Mouse (Mus musculus) intestine, postnatal 0 days (tissue): ENCODE results near the gene Msmb. TPM values are rescaled to one million over a fixed set of nuclear protein-coding genes. Genes with fewer than 3 reads are reported as not detected.

Source experiments
- ATAC-seq: fragments of 200-750 bp; cut with Nextera tagmentation; 2 replicates; pipeline ENCODE4 v1.8.0; 2017; ENCODE audit warnings: mild to moderate bottlenecking, moderate TSS enrichment, moderate library complexity
- H3K27ac ChIP-seq: fragments of 300-500 bp; sonication (generic); 2 replicates; pipeline ENCODE4 v1.5.1; 2014; ENCODE audit warnings: mild to moderate bottlenecking, low read depth, low read length, moderate library complexity
- H3K27me3 ChIP-seq: fragments of 300-500 bp; sonication (generic); replicated peaks from 2 replicates; pipeline ENCODE4 v1.6.1; 2014; ENCODE audit warnings: low read length, mixed read lengths; ENCODE audit not compliant: control insufficient read depth, insufficient read depth
- H3K36me3 ChIP-seq: fragments of 300-500 bp; sonication (generic); 2 replicates; pipeline ENCODE4 v1.6.1; 2014; ENCODE audit warnings: mild to moderate bottlenecking, moderate library complexity; ENCODE audit not compliant: control insufficient read depth, insufficient read depth
- H3K4me1 ChIP-seq: fragments of 300-500 bp; sonication (generic); replicated peaks from 2 replicates; pipeline ENCODE4 v1.6.1; 2014; ENCODE audit warnings: antibody characterized with exemption, low read length, mixed read lengths; ENCODE audit not compliant: control insufficient read depth, insufficient read depth
- H3K4me2 ChIP-seq: fragments of 300-500 bp; sonication (generic); replicated peaks from 2 replicates; pipeline ENCODE4 v1.6.1; 2014; ENCODE audit warnings: low read depth, mild to moderate bottlenecking, moderate library complexity
- H3K4me3 ChIP-seq: fragments of 300-500 bp; sonication (generic); 2 replicates; pipeline ENCODE4 v1.5.1; 2014; ENCODE audit warnings: low read depth, low read length
- H3K9ac ChIP-seq: fragments of 300-500 bp; sonication (generic); 2 replicates; pipeline ENCODE4 v1.6.1; 2014; ENCODE audit warnings: mild to moderate bottlenecking, low read depth, low read length
- H3K9me3 ChIP-seq: fragments of 300-500 bp; sonication (generic); 2 replicates; pipeline ENCODE4 v1.6.1; 2016; ENCODE audit warnings: mixed run types; ENCODE audit not compliant: control insufficient read depth
- CTCF ChIP-seq: sonication (generic); IDR thresholded peaks from 2 replicates; pipeline ENCODE4 v1.5.1; 2016; ENCODE audit warnings: low read depth, mild to moderate bottlenecking, control low read depth, antibody characterized with exemption, moderate library complexity
- WGBS: fragments of 180-500 bp; shearing (Covaris S2); extraction: QIAGEN DNeasy Blood & Tissue Kit; methylation state at CpG from one replicate; pipeline ENCODE4 v1.1.7; 2014; 5-methylcytosine and 5-hydroxymethylcytosine counted together
- polyA plus RNA-seq: library from polyadenylated mRNA; unstranded; fragments of >200 nt; fragmentation: Nextera tagmentation; extraction: Ambion mirVana; gene quantifications from 2 replicates; pipeline ENCODE4 v1.2.1, GENCODE M21; 2015

Msmb gene
- polyA plus RNA-seq = not detected in 2 replicates

- no peaks in the 10 kb centered on the region for H3K36me3 ChIP-seq
- H3K9ac ChIP-seq = no peak within 1 kb of the TSS
- H3K27ac ChIP-seq = no peak within 1 kb of the TSS
- no peaks in the 10 kb centered on the region for H3K4me1 ChIP-seq
- TF ChIP-seq CTCF = no peak
- no peak within 1 kb of the TSS for H3K4me3 ChIP-seq
- H3K9me3 ChIP-seq = no peaks in the 10 kb centered on the region
- H3K27me3 ChIP-seq = no peaks in the 10 kb centered on the region
- ATAC-seq = no peak
- WGBS = 85% methylated on average over 5 of the region's 5 CpGs
- H3K4me2 ChIP-seq = no peak within 1 kb of the TSS
Measured at GRCm38 (mm10) chr14:32141723-32142122, at the start of gene Msmb. Gene Msmb, plus strand, starts transcription at chr14:32142023.

GRCm38 (mm10) chr14:32093018-32093417 is 48.8 kb upstream of the Msmb start:
- peak; percentile 34; the same call in 1 of the 2 replicates for ATAC-seq
- H3K9me3 ChIP-seq = no peaks in the 10 kb centered on the region
- no peaks in the 10 kb centered on the region for H3K27me3 ChIP-seq
- H3K27ac ChIP-seq = no peak overlapping the region
- H3K4me3 ChIP-seq = no peak overlapping the region
- H3K36me3 ChIP-seq = peaks cover 43% of the 10 kb centered on the region
- WGBS = 44% methylated on average over 1 of the region's 1 CpGs
- no peak for TF ChIP-seq CTCF
- no peak overlapping the region for H3K9ac ChIP-seq
- no peak overlapping the region for H3K4me2 ChIP-seq
- no peaks in the 10 kb centered on the region for H3K4me1 ChIP-seq

GRCm38 (mm10) chr14:32093500-32094117 is 48.2 kb upstream of the Msmb start:
- Histone ChIP-seq H3K4me1 (no peaks in the 10 kb centered on the region), H3K27me3 (no peaks in the 10 kb centered on the region), H3K27ac (peak overlapping the region; percentile 22; the same call in 1 of the 2 replicates), H3K9me3 (no peaks in the 10 kb centered on the region), H3K4me2 (no peak overlapping the region), H3K9ac (no peak overlapping the region), H3K4me3 (no peak overlapping the region), H3K36me3 (peaks cover 48% of the 10 kb centered on the region)
- peak; percentile 50 for ATAC-seq
- WGBS = 81% methylated on average over 11 of the region's 11 CpGs
- no peak for TF ChIP-seq CTCF

GRCm38 (mm10) chr14:32095646-32096045 is 46.2 kb upstream of the Msmb start:
- Histone ChIP-seq H3K4me1 (no peaks in the 10 kb centered on the region), H3K27me3 (no peaks in the 10 kb centered on the region), H3K4me3 (no peak overlapping the region), H3K36me3 (peaks cover 69% of the 10 kb centered on the region), H3K9me3 (no peaks in the 10 kb centered on the region), H3K27ac (no peak overlapping the region), H3K9ac (no peak overlapping the region), H3K4me2 (no peak overlapping the region)
- peak; percentile 72 for ATAC-seq
- 67% methylated on average over 5 of the region's 5 CpGs for WGBS
- no peak for TF ChIP-seq CTCF

DNA sequence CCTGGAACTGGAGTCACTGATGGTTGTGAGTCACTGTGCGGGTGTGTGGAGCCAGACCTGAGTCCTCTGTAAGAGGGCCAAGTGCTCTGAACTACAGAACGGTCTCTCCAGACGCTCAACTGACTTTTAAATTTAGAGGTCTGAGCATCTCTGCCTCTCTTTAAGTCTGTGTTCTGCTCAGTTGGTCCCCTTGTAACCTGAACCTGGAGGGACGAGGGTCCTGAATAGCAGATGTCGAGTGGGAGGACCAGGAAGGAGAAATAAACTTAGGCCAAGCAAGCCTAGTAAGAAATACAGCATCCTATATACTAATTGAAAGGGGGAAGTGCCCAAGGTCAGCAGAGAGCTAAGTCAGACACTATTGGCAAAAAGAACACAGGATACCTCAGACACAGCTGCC is 45.1 kb upstream of the Msmb start:
- no peak overlapping the region for H3K4me2 ChIP-seq
- peaks cover 73% of the 10 kb centered on the region for H3K36me3 ChIP-seq
- no peak for ATAC-seq
- H3K27ac ChIP-seq = no peak overlapping the region
- no peak overlapping the region for H3K4me3 ChIP-seq
- no peaks in the 10 kb centered on the region for H3K27me3 ChIP-seq
- no peaks in the 10 kb centered on the region for H3K4me1 ChIP-seq
- H3K9ac ChIP-seq = no peak overlapping the region
- no peak for TF ChIP-seq CTCF
- 86% methylated on average over 5 of the region's 5 CpGs for WGBS
- H3K9me3 ChIP-seq = no peaks in the 10 kb centered on the region

DNA sequence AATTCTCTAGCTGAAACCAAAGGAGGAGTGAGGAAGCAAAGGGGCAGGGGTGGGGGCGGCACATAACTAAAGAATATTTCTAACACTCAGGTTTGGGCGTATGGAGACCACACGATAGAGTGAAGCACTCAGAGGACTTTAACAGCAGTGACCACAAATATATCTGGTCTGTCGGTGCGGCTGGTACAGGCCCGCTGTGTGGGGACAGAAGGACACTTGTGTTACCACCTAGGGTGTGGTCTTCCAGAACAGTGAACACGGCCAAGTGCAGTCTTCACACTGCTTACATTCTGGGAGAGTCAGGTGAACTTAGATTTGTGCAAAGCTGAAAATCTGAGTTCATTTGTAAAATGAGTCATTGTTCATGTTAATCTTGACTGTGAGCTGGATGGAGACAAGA is 44.1 kb upstream of the Msmb start:
- Histone ChIP-seq H3K27ac (no peak overlapping the region), H3K9me3 (no peaks in the 10 kb centered on the region), H3K27me3 (no peaks in the 10 kb centered on the region), H3K4me2 (no peak overlapping the region), H3K4me3 (no peak overlapping the region), H3K9ac (no peak overlapping the region), H3K36me3 (peaks cover 77% of the 10 kb centered on the region), H3K4me1 (no peaks in the 10 kb centered on the region)
- ATAC-seq = no peak
- 96% methylated on average over 7 of the region's 7 CpGs for WGBS
- TF ChIP-seq CTCF = no peak
